Mouse (Mus musculus): Measurements from ENCODE around the gene 4430402I18Rik.

- TF ChIP-seq EP300 (IDR thresholded peaks at IDR 0.05; ENCODE audit: insufficient read depth, low read depth, low read length) (no peak), POLR2A (IDR thresholded peaks at IDR 0.05; ENCODE audit: insufficient read depth, low read length) (no peak)
Measured at GRCm38 (mm10) chr19:28854831-28855230, 112.8 kb downstream of the 4430402I18Rik start.

Measured in ES-Bruce4 (cell line).